Mouse (Mus musculus) retina, adult 2 months (tissue): ENCODE measurements around the gene Prkcq.

Experiments
- DNase-seq: peaks from one replicate; pipeline ENCODE4 v3.0.0-alpha.2; 2012; ENCODE audit warnings: low read depth, low spot score

The Prkcq gene

GRCm38 (mm10) chr2:11218122-11218521 is 46.2 kb downstream of the Prkcq start:
- no peak for DNase-seq

DNA sequence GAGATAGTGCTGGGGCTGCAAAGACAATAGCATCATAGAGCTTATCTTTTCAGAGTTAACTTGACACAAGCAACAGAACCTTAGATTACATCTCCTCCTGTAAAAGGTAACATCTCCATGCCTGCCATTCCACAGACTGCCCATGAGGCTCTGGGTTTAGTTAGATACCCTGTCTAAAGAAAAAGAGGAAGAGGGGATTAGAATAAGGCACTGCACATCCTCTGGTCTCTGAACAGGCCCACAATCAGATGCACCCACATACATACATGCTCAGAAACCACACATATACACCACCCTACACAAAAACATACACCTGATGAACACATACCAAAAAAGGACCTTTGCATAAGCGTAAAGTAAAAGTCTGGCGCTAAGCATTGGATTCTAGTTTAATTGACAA is 47.4 kb downstream of the Prkcq start:
- no peak for DNase-seq

- DNase-seq = no peak
These were observed 53.0 kb downstream of the Prkcq start for GRCm38 (mm10) chr2:11224808-11225484.

DNA sequence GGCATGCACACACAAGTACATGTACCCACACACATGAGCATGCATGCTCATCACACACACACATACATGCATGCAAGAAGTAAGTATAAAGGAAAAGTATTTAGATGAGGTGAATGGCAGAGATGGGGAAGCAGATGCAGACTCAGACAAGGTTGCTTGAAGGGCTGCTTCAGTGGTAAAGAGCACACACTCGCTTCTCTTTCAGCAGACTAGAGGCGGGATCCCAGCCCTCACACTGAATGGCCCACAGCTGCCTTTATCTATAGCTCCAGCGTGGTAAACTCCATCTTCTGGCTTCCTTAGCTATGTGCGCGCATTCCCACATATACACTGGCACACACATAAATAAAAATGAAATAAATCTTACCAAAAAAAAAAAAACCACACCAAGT is 53.6 kb downstream of the Prkcq start:
- DNase-seq = no peak

DNA sequence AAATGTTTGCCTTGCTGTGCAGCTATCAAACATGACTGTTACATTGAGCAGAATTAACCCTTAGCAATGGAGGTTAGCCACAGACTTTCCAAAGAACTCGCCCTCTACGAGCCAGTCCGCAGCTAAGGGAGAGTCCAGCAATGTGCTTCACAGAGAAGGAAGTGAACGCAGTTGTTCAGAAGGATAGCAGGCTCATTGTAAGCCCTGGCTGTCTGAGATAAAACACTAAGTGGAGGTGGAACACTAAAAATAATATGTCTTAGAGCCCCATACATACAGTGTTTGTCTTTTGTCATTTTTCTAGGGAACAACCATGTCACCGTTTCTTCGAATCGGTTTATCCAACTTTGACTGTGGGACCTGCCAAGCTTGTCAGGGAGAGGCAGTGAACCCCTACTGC is 54.6 kb downstream of the Prkcq start:
- DNase-seq = no peak

- no peak for DNase-seq
These were observed 57.2 kb downstream of the Prkcq start for GRCm38 (mm10) chr2:11229126-11229525.

- no peak for DNase-seq
These were observed 59.2 kb downstream of the Prkcq start for GRCm38 (mm10) chr2:11231118-11231517.

GRCm38 (mm10) chr2:11231988-11232387 is 60.1 kb downstream of the Prkcq start:
- no peak for DNase-seq

- no peak for DNase-seq
These were observed 66.3 kb downstream of the Prkcq start for GRCm38 (mm10) chr2:11238254-11238653.

DNA sequence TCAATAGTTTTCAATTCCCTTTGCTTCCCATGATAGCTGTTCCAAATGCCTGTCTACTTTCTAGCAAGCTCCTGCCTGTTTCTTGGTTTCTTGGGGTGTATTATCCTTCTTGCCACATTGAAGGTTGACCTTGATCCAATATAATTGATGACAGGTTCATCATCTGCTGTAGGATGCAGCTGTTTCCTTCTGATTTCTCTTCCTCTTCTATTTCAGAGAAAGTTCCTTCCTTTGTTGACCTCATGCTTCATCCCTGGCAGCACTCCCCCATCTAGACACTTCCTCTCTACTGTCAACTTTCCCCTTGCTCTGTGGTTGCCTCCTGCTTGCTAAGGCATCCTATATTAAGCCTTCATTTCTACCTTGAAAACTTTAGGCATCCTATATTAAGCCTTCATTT is 67.6 kb downstream of the Prkcq start:
- DNase-seq = no peak

GRCm38 (mm10) chr2:11245926-11246325 is 74.0 kb downstream of the Prkcq start:
- DNase-seq = no peak

DNA sequence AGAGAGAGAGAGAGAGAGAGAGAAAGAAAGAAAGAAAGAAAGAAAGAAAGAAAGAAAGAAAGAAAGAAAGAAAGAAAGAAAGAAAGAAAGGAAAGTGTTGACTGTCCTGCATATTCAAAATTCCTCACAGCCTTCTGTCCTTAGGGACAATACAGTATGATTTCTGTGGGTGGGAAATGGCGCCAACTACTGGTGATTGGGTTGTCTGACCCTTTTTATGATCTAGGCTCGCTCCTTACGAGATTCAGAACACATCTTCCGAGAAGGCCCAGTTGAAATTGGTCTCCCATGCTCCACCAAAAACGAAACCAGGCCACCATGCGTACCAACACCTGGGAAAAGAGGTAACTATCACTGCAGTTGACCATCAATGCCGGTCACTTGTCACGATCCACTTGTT is 82.0 kb downstream of the Prkcq start:
- DNase-seq = no peak

DNA sequence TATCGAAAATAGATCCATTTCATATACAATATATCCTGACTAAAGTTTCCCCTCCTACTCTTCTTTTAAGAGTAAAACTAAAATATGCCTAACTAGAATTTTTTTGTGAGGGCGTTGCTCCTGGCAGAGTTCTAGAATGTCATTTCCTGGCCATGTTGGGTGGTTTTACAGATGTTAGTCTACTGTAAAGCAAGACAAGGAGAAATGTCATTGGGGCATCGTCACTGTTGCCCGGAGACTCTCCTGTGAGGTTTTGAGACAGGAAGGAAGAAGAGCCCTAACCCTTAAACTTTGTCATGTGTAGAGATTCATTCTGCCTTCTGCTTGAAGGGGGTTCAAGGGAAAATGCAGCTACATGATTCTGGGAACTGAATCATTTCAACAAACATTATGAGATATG is 82.5 kb downstream of the Prkcq start:
- no peak for DNase-seq

GRCm38 (mm10) chr2:11257260-11257850 is 85.4 kb downstream of the Prkcq start:
- no peak for DNase-seq

GRCm38 (mm10) chr2:11258181-11258580 is 86.3 kb downstream of the Prkcq start:
- no peak for DNase-seq

DNA sequence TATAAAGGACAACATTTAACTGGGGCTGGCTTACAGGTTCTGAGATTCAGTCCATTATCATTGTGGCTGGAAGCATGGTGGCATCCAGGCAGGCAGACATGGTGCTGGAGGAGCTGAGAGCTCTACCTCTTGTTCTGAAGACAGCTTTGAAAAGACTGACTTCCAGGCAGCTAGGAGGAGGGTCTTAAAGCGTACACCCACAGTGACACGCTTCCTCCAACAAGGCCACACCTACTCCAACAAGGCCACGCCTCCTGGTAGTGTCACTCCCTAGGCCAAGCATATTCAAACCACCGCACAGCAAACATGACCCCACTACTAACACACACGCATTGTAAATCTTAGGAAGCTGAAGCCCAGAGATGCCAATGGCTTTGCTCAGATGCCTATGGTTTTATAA is 87.5 kb downstream of the Prkcq start:
- no peak for DNase-seq

DNA sequence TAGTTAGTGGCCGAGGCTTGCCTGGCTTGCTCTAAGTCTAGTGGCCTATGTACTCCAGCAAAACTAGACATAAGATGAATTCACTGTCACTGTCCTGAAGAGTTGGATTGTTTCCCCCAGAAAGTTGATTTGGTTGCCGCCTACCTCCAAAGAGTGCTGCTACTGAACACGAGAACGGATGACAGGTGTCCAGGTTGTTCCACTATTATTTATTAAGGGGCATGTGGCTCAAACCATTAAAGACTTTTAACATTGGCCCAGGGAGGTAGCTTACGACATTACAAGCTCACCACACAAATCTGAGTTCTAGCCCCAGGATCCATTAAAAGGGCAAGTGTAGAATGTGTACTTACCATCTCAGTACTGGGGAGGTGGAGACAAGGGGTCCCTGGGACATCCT is 92.9 kb downstream of the Prkcq start:
- no peak for DNase-seq

GRCm38 (mm10) chr2:11265455-11265854 is 93.5 kb downstream of the Prkcq start:
- DNase-seq = no peak

DNA sequence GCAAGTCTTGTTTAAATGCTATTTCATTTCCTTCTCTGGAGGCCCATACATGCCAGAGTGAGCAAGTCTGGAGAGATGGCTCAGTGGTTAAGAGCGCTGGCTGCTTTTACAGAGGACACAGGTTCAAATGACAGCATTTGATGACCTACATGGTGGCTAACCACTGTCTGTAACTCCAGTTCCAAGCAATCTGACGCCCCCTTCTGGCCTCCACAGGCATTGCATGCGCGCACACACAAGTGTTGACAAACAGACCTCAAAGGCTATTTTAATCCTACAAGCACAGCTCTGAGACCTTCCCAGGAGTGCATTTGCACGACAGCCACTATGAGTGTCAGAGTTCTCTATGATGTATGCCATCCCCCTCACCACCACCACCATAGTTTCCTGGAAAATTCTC is 94.4 kb downstream of the Prkcq start:
- no peak for DNase-seq

- no peak for DNase-seq
These were observed 107.1 kb downstream of the Prkcq start for GRCm38 (mm10) chr2:11278965-11279364.

DNA sequence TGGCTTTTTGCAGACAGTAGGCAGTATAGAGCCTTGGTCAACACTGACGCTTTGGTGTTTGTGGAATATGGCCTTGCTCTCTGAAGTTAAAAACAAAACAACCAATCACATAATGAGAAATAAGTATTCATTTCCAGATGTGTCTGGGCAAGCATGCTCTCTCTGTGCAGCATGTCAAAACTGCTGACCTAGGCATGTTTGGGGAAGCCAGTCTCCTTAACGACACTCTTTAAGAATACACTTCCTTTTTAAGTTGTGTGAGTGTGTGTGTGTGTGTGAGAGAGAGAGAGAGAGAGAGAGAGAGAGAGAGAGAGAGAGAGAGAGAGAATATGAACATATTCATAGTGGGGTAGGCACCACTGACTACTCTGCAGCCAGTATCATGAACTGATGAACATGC is 108.3 kb downstream of the Prkcq start:
- no peak for DNase-seq

GRCm38 (mm10) chr2:11287834-11288530 is 116.1 kb downstream of the Prkcq start:
- no peak for DNase-seq

- DNase-seq = peak; percentile 50
These were observed 116.6 kb downstream of the Prkcq start for GRCm38 (mm10) chr2:11288531-11288846.
